Mouse (Mus musculus) kidney, embryonic 16.5 days (tissue): Measurements from ENCODE around the gene Npas2. TPM values are rescaled to one million over a fixed set of nuclear protein-coding genes. Genes with fewer than 3 reads are reported as not detected.
A peak's percentile ranks its signal among the peaks of the same experiment; 100 is the strongest.

Source experiments
- ATAC-seq: fragments of 200-750 bp; cut with Nextera tagmentation; 2 replicates; pipeline ENCODE4 v1.8.0; 2017; ENCODE audit warnings: moderate TSS enrichment; ENCODE audit not compliant: low FRiP score, low TSS enrichment
- H3K27ac ChIP-seq: fragments of 300-500 bp; sonication (generic); 2 replicates; pipeline ENCODE4 v1.5.1; 2014; ENCODE audit warnings: low read length
- H3K27me3 ChIP-seq: fragments of 300-500 bp; sonication (generic); 2 replicates; pipeline ENCODE4 v1.6.1; 2014; ENCODE audit warnings: low read length, control low read depth, mixed read lengths; ENCODE audit not compliant: insufficient read depth
- H3K36me3 ChIP-seq: fragments of 300-500 bp; sonication (generic); 2 replicates; pipeline ENCODE4 v1.6.1; 2014; ENCODE audit warnings: low read length, control low read depth, mixed read lengths; ENCODE audit not compliant: insufficient read depth
- H3K4me1 ChIP-seq: fragments of 300-500 bp; sonication (generic); 2 replicates; pipeline ENCODE4 v1.6.1; 2014; ENCODE audit warnings: low read length, control low read depth, mixed read lengths; ENCODE audit not compliant: insufficient read depth
- H3K4me2 ChIP-seq: fragments of 300-500 bp; sonication (generic); replicated peaks from 2 replicates; pipeline ENCODE4 v1.6.1; 2014; ENCODE audit warnings: low read depth, low read length
- H3K4me3 ChIP-seq: fragments of 300-500 bp; sonication (generic); 2 replicates; pipeline ENCODE4 v1.5.1; 2014; ENCODE audit warnings: mild to moderate bottlenecking, low read length
- H3K9ac ChIP-seq: fragments of 300-500 bp; sonication (generic); replicated peaks from 2 replicates; pipeline ENCODE4 v1.6.1; 2014; ENCODE audit warnings: low read length
- H3K9me3 ChIP-seq: fragments of 300-500 bp; sonication (generic); 2 replicates; pipeline ENCODE4 v1.6.1; 2016; ENCODE audit warnings: low read length, control low read depth
- WGBS: fragments of 180-500 bp; shearing (Covaris S2); extraction: QIAGEN DNeasy Blood & Tissue Kit; methylation state at CpG from one replicate; pipeline ENCODE4 v1.1.7; 2014; 5-methylcytosine and 5-hydroxymethylcytosine counted together
- polyA plus RNA-seq: library from polyadenylated mRNA; unstranded; fragments of >200 nt; fragmentation: Nextera tagmentation; extraction: Ambion mirVana; gene quantifications from 2 replicates; pipeline ENCODE4 v1.2.1, GENCODE M21; 2015

The Npas2 gene
- polyA plus RNA-seq, 1 experiment from 2014 or later: 0.69 TPM

GRCm38 (mm10) chr1:39317935-39318334 is 124.4 kb downstream of the Npas2 start:
- ATAC-seq: no peak
- Histone ChIP-seq H3K4me3 (no peak overlapping the region), H3K36me3 (no peaks in the 10 kb centered on the region), H3K9ac (no peak overlapping the region), H3K4me2 (no peak overlapping the region), H3K27ac (no peak overlapping the region), H3K4me1 (0 out of 2 replicates have a peak, but pooled peaks cover 2% of the 10 kb centered on the region), H3K27me3 (no peaks in the 10 kb centered on the region), H3K9me3 (no peaks in the 10 kb centered on the region)
- 78% methylated on average over 2 of the region's 2 CpGs for WGBS

- Histone ChIP-seq H3K4me1 (0 out of 2 replicates have a peak, but pooled peaks cover 2% of the 10 kb centered on the region), H3K9me3 (no peaks in the 10 kb centered on the region), H3K27me3 (no peaks in the 10 kb centered on the region), H3K4me3 (no peak overlapping the region), H3K4me2 (no peak overlapping the region), H3K36me3 (no peaks in the 10 kb centered on the region), H3K9ac (no peak overlapping the region), H3K27ac (no peak overlapping the region)
- no peak for ATAC-seq
- 72% methylated on average over 7 of the region's 7 CpGs for whole genome bisulfite sequencing
Observed at GRCm38 (mm10) chr1:39318870-39319269, 125.3 kb downstream of the Npas2 start.

GRCm38 (mm10) chr1:39321954-39322353 is 128.4 kb downstream of the Npas2 start:
- no peak overlapping the region for H3K27ac ChIP-seq
- no peak overlapping the region for H3K4me2 ChIP-seq
- H3K27me3 ChIP-seq: no peaks in the 10 kb centered on the region
- H3K4me1 ChIP-seq: 0 out of 2 replicates have a peak, but pooled peaks cover 2% of the 10 kb centered on the region
- H3K9ac ChIP-seq: no peak overlapping the region
- H3K36me3 ChIP-seq: no peaks in the 10 kb centered on the region
- no peak overlapping the region for H3K4me3 ChIP-seq
- WGBS: 60% methylated on average over 6 of the region's 6 CpGs
- H3K9me3 ChIP-seq: no peaks in the 10 kb centered on the region
- no peak for ATAC-seq

- Histone ChIP-seq H3K27me3 (no peaks in the 10 kb centered on the region), H3K4me3 (no peak overlapping the region), H3K9ac (no peak overlapping the region), H3K4me2 (no peak overlapping the region), H3K9me3 (no peaks in the 10 kb centered on the region), H3K4me1 (no peaks in the 10 kb centered on the region), H3K36me3 (no peaks in the 10 kb centered on the region), H3K27ac (no peak overlapping the region)
- ATAC-seq: no peak
- WGBS: 83% methylated on average over 6 of the region's 6 CpGs
Observed at GRCm38 (mm10) chr1:39325228-39325627, 131.7 kb downstream of the Npas2 start.

GRCm38 (mm10) chr1:39327546-39327945 is 134.0 kb downstream of the Npas2 start:
- Histone ChIP-seq H3K4me2 (no peak overlapping the region), H3K4me3 (no peak overlapping the region), H3K27me3 (no peaks in the 10 kb centered on the region), H3K9ac (no peak overlapping the region), H3K4me1 (no peaks in the 10 kb centered on the region), H3K36me3 (no peaks in the 10 kb centered on the region), H3K27ac (no peak overlapping the region), H3K9me3 (no peaks in the 10 kb centered on the region)
- no peak for ATAC-seq
- WGBS: 65% methylated on average over 7 of the region's 7 CpGs

GRCm38 (mm10) chr1:39330857-39331594 is 137.5 kb downstream of the Npas2 start:
- Histone ChIP-seq H3K4me2 (no peak overlapping the region), H3K27me3 (no peaks in the 10 kb centered on the region), H3K4me3 (no peak overlapping the region), H3K27ac (no peak overlapping the region), H3K9ac (no peak overlapping the region), H3K4me1 (no peaks in the 10 kb centered on the region), H3K9me3 (no peaks in the 10 kb centered on the region), H3K36me3 (no peaks in the 10 kb centered on the region)
- ATAC-seq: no peak
- 59% methylated on average over 7 of the region's 7 CpGs for WGBS

- no peak for ATAC-seq
Observed at GRCm38 (mm10) chr1:39332456-39332855, 138.9 kb downstream of the Npas2 start.

GRCm38 (mm10) chr1:39335561-39336196 is 142.1 kb downstream of the Npas2 start:
- Histone ChIP-seq H3K9me3 (no peaks in the 10 kb centered on the region), H3K27me3 (no peaks in the 10 kb centered on the region), H3K4me3 (no peak overlapping the region), H3K4me1 (no peaks in the 10 kb centered on the region), H3K4me2 (no peak overlapping the region), H3K9ac (no peak overlapping the region), H3K36me3 (no peaks in the 10 kb centered on the region), H3K27ac (no peak overlapping the region)
- 0 out of 2 replicates have a peak, but pooled peaks have one; percentile 12 for ATAC-seq
- WGBS: 27% methylated on average over 15 of the region's 15 CpGs

More at GRCm38 (mm10) chr1:39332456-39332855, 138.9 kb downstream of the Npas2 start:
- Histone ChIP-seq H3K4me1 (no peaks in the 10 kb centered on the region), H3K9me3 (no peaks in the 10 kb centered on the region), H3K36me3 (no peaks in the 10 kb centered on the region), H3K9ac (no peak overlapping the region), H3K27me3 (no peaks in the 10 kb centered on the region), H3K4me2 (no peak overlapping the region), H3K4me3 (no peak overlapping the region), H3K27ac (no peak overlapping the region)
- 90% methylated on average over 4 of the region's 4 CpGs for WGBS

- Histone ChIP-seq H3K9me3 (no peaks in the 10 kb centered on the region), H3K27me3 (no peaks in the 10 kb centered on the region)
Observed at GRCm38 (mm10) chr1:39336788-39337187, 143.3 kb downstream of the Npas2 start.

GRCm38 (mm10) chr1:39338831-39339230 is 145.3 kb downstream of the Npas2 start:
- H3K4me1 ChIP-seq: no peaks in the 10 kb centered on the region
- ATAC-seq: no peak
- H3K36me3 ChIP-seq: no peaks in the 10 kb centered on the region
- H3K4me3 ChIP-seq: no peak overlapping the region
- no peak overlapping the region for H3K4me2 ChIP-seq
- H3K9ac ChIP-seq: no peak overlapping the region
- H3K9me3 ChIP-seq: no peaks in the 10 kb centered on the region
- 64% methylated on average over 10 of the region's 10 CpGs for WGBS
- no peaks in the 10 kb centered on the region for H3K27me3 ChIP-seq
- H3K27ac ChIP-seq: no peak overlapping the region

More at GRCm38 (mm10) chr1:39336788-39337187, 143.3 kb downstream of the Npas2 start:
- Histone ChIP-seq H3K27ac (no peak overlapping the region), H3K36me3 (no peaks in the 10 kb centered on the region), H3K4me3 (no peak overlapping the region), H3K9ac (no peak overlapping the region), H3K4me2 (no peak overlapping the region), H3K4me1 (no peaks in the 10 kb centered on the region)
- no peak for ATAC-seq
- whole genome bisulfite sequencing: 87% methylated on average over 8 of the region's 8 CpGs
